Mouse (Mus musculus): ENCODE measurements around the gene Arntl2. TPM values are rescaled to one million over a fixed set of nuclear protein-coding genes. Genes with fewer than 3 reads are reported as not detected.
"Not testable (repeated sequence)": the region's sequence is repeated elsewhere in the genome, so short reads cannot be mapped to it uniquely, and the experiment has no call there.

The Arntl2 gene
- polyA plus RNA-seq, 1 experiment from 2014 or later: 2.9 TPM

- H3K9ac ChIP-seq (ENCODE audit: low read length): no peak within 1 kb of the TSS
- no peaks in the 10 kb centered on the region for H3K9me3 ChIP-seq (replicated peaks; ENCODE audit: control insufficient read depth, low read length)
- H3K27ac ChIP-seq (ENCODE audit: low read length): no peak within 1 kb of the TSS
- no peak for ATAC-seq (replicated peaks; ENCODE audit: extremely low read depth, insufficient read depth, low FRiP score)
- no peaks in the 10 kb centered on the region for H3K27me3 ChIP-seq (ENCODE audit: control insufficient read depth, insufficient read depth, low read length)
- H3K36me3 ChIP-seq (ENCODE audit: control insufficient read depth, insufficient read depth): no peaks in the 10 kb centered on the region
- 82% methylated on average over 4 of the region's 4 CpGs for WGBS
- no peak within 1 kb of the TSS for H3K4me3 ChIP-seq (ENCODE audit: low read length)
- peaks cover 22% of the 10 kb centered on the region for H3K4me1 ChIP-seq (ENCODE audit: control insufficient read depth, insufficient read depth, low read length)
- H3K4me2 ChIP-seq (ENCODE audit: low read depth, low read length): no peak within 1 kb of the TSS
Measured at GRCm38 (mm10) chr6:146850050-146850449, 54.2 kb downstream of the Arntl2 start, which contains the start of gene Smco2. Gene Smco2 (plus strand): TSS chr6:146850104.

GRCm38 (mm10) chr6:146851916-146852315 is 56.1 kb downstream of the Arntl2 start:
- Histone ChIP-seq H3K27me3 (ENCODE audit: control insufficient read depth, insufficient read depth, low read length) (no peaks in the 10 kb centered on the region), H3K4me1 (ENCODE audit: control insufficient read depth, insufficient read depth, low read length) (peaks cover 6% of the 10 kb centered on the region), H3K27ac (ENCODE audit: low read length) (no peak overlapping the region), H3K4me2 (ENCODE audit: low read depth, low read length) (no peak overlapping the region), H3K36me3 (ENCODE audit: control insufficient read depth, insufficient read depth) (no peaks in the 10 kb centered on the region), H3K9ac (ENCODE audit: low read length) (no peak overlapping the region), H3K4me3 (ENCODE audit: low read length) (no peak overlapping the region), H3K9me3 (replicated peaks; ENCODE audit: control insufficient read depth, low read length) (no peaks in the 10 kb centered on the region)
- WGBS: 72% methylated on average over 3 of the region's 3 CpGs
- ATAC-seq (replicated peaks; ENCODE audit: extremely low read depth, insufficient read depth, low FRiP score): no peak

GRCm38 (mm10) chr6:146852739-146853138 is 56.9 kb downstream of the Arntl2 start:
- no peak for ATAC-seq (replicated peaks; ENCODE audit: extremely low read depth, insufficient read depth, low FRiP score)
- 49% methylated on average over 4 of the region's 4 CpGs for WGBS
- no peak overlapping the region for H3K27ac ChIP-seq (ENCODE audit: low read length)
- H3K4me1 ChIP-seq (ENCODE audit: control insufficient read depth, insufficient read depth, low read length): peaks cover 9% of the 10 kb centered on the region
- no peak overlapping the region for H3K4me2 ChIP-seq (ENCODE audit: low read depth, low read length)
- no peak overlapping the region for H3K9ac ChIP-seq (ENCODE audit: low read length)
- no peaks in the 10 kb centered on the region for H3K27me3 ChIP-seq (ENCODE audit: control insufficient read depth, insufficient read depth, low read length)
- H3K9me3 ChIP-seq (replicated peaks; ENCODE audit: control insufficient read depth, low read length): no peaks in the 10 kb centered on the region
- no peak overlapping the region for H3K4me3 ChIP-seq (ENCODE audit: low read length)
- no peaks in the 10 kb centered on the region for H3K36me3 ChIP-seq (ENCODE audit: control insufficient read depth, insufficient read depth)

- Histone ChIP-seq H3K9ac (ENCODE audit: low read length) (no peak overlapping the region), H3K4me2 (ENCODE audit: low read depth, low read length) (no peak overlapping the region), H3K9me3 (replicated peaks; ENCODE audit: control insufficient read depth, low read length) (no peaks in the 10 kb centered on the region), H3K4me3 (ENCODE audit: low read length) (no peak overlapping the region), H3K27me3 (ENCODE audit: control insufficient read depth, insufficient read depth, low read length) (no peaks in the 10 kb centered on the region), H3K4me1 (ENCODE audit: control insufficient read depth, insufficient read depth, low read length) (peaks cover 9% of the 10 kb centered on the region), H3K27ac (ENCODE audit: low read length) (no peak overlapping the region), H3K36me3 (ENCODE audit: control insufficient read depth, insufficient read depth) (no peaks in the 10 kb centered on the region)
- no peak for ATAC-seq (replicated peaks; ENCODE audit: extremely low read depth, insufficient read depth, low FRiP score)
- 92% methylated on average over 9 of the region's 9 CpGs for WGBS
Measured at GRCm38 (mm10) chr6:146855185-146855584, 59.3 kb downstream of the Arntl2 start.

GRCm38 (mm10) chr6:146857386-146857785 is 61.5 kb downstream of the Arntl2 start:
- ATAC-seq (replicated peaks; ENCODE audit: extremely low read depth, insufficient read depth, low FRiP score): no peak
- WGBS: 63% methylated on average over 2 of the region's 2 CpGs
- H3K27me3 ChIP-seq (ENCODE audit: control insufficient read depth, insufficient read depth, low read length): no peaks in the 10 kb centered on the region

GRCm38 (mm10) chr6:146863154-146863553 is 67.3 kb downstream of the Arntl2 start:
- Histone ChIP-seq H3K36me3 (ENCODE audit: control insufficient read depth, insufficient read depth) (no peaks in the 10 kb centered on the region), H3K4me2 (ENCODE audit: low read depth, low read length) (no peak overlapping the region), H3K4me3 (ENCODE audit: low read length) (no peak overlapping the region), H3K9ac (ENCODE audit: low read length) (no peak overlapping the region), H3K9me3 (replicated peaks; ENCODE audit: control insufficient read depth, low read length) (no peaks in the 10 kb centered on the region), H3K27ac (ENCODE audit: low read length) (no peak overlapping the region), H3K4me1 (ENCODE audit: control insufficient read depth, insufficient read depth, low read length) (no peaks in the 10 kb centered on the region), H3K27me3 (ENCODE audit: control insufficient read depth, insufficient read depth, low read length) (no peaks in the 10 kb centered on the region)
- ATAC-seq (replicated peaks; ENCODE audit: extremely low read depth, insufficient read depth, low FRiP score): no peak
- WGBS: 83% methylated on average over 2 of the region's 2 CpGs

More at GRCm38 (mm10) chr6:146857386-146857785, 61.5 kb downstream of the Arntl2 start:
- Histone ChIP-seq H3K9me3 (replicated peaks; ENCODE audit: control insufficient read depth, low read length) (no peaks in the 10 kb centered on the region), H3K27ac (ENCODE audit: low read length) (peak overlapping the region; percentile 61; the same call in 1 of the 2 replicates), H3K4me1 (ENCODE audit: control insufficient read depth, insufficient read depth, low read length) (peaks cover 9% of the 10 kb centered on the region), H3K36me3 (ENCODE audit: control insufficient read depth, insufficient read depth) (no peaks in the 10 kb centered on the region), H3K4me2 (ENCODE audit: low read depth, low read length) (no peak overlapping the region), H3K9ac (ENCODE audit: low read length) (peak overlapping the region; percentile 15; the same call in 1 of the 2 replicates), H3K4me3 (ENCODE audit: low read length) (no peak overlapping the region)

GRCm38 (mm10) chr6:146864370-146864769 is 68.5 kb downstream of the Arntl2 start:
- H3K4me1 ChIP-seq (ENCODE audit: control insufficient read depth, insufficient read depth, low read length); H3K9me3 ChIP-seq (replicated peaks; ENCODE audit: control insufficient read depth, low read length); H3K4me2 ChIP-seq (ENCODE audit: low read depth, low read length); H3K9ac ChIP-seq (ENCODE audit: low read length); H3K36me3 ChIP-seq (ENCODE audit: control insufficient read depth, insufficient read depth); H3K4me3 ChIP-seq (ENCODE audit: low read length); ATAC-seq (replicated peaks; ENCODE audit: extremely low read depth, insufficient read depth, low FRiP score); H3K27me3 ChIP-seq (ENCODE audit: control insufficient read depth, insufficient read depth, low read length); H3K27ac ChIP-seq (ENCODE audit: low read length): not testable (repeated sequence)
- 90% methylated on average over 5 of the region's 5 CpGs for WGBS

- Histone ChIP-seq H3K36me3 (ENCODE audit: control insufficient read depth, insufficient read depth) (no peaks in the 10 kb centered on the region), H3K4me2 (ENCODE audit: low read depth, low read length) (no peak overlapping the region), H3K27me3 (ENCODE audit: control insufficient read depth, insufficient read depth, low read length) (no peaks in the 10 kb centered on the region), H3K9me3 (replicated peaks; ENCODE audit: control insufficient read depth, low read length) (no peaks in the 10 kb centered on the region), H3K9ac (ENCODE audit: low read length) (no peak overlapping the region), H3K4me3 (ENCODE audit: low read length) (no peak overlapping the region), H3K4me1 (ENCODE audit: control insufficient read depth, insufficient read depth, low read length) (no peaks in the 10 kb centered on the region), H3K27ac (ENCODE audit: low read length) (no peak overlapping the region)
- 83% methylated on average over 4 of the region's 4 CpGs for WGBS
- ATAC-seq (replicated peaks; ENCODE audit: extremely low read depth, insufficient read depth, low FRiP score): no peak
Measured at GRCm38 (mm10) chr6:146865701-146866100, 69.8 kb downstream of the Arntl2 start.

- no peaks in the 10 kb centered on the region for H3K4me1 ChIP-seq (ENCODE audit: control insufficient read depth, insufficient read depth, low read length)
- no peak for ATAC-seq (replicated peaks; ENCODE audit: extremely low read depth, insufficient read depth, low FRiP score)
- WGBS: 87% methylated on average over 4 of the region's 4 CpGs
Measured at GRCm38 (mm10) chr6:146871975-146872374, 76.1 kb downstream of the Arntl2 start.

More at GRCm38 (mm10) chr6:146871975-146872374, 76.1 kb downstream of the Arntl2 start:
- H3K4me3 ChIP-seq (ENCODE audit: low read length): no peak overlapping the region
- peaks cover 3% of the 10 kb centered on the region for H3K9me3 ChIP-seq (replicated peaks; ENCODE audit: control insufficient read depth, low read length)
- no peaks in the 10 kb centered on the region for H3K36me3 ChIP-seq (ENCODE audit: control insufficient read depth, insufficient read depth)
- H3K4me2 ChIP-seq (ENCODE audit: low read depth, low read length): no peak overlapping the region
- H3K27ac ChIP-seq (ENCODE audit: low read length): no peak overlapping the region
- H3K9ac ChIP-seq (ENCODE audit: low read length): no peak overlapping the region
- H3K27me3 ChIP-seq (ENCODE audit: control insufficient read depth, insufficient read depth, low read length): no peaks in the 10 kb centered on the region
